Mouse (Mus musculus): ENCODE data around the gene Gm49450. TPM values are rescaled to one million over a fixed set of nuclear protein-coding genes. Genes with fewer than 3 reads are reported as not detected.

The Gm49450 gene
- polyA plus RNA-seq, 1 experiment from 2014 or later, result not detected

GRCm38 (mm10) chr15:98993093-98993793 lies 39.9 kb upstream of the Gm49450 start:
- Histone ChIP-seq H3K4me2 (replicated peaks) (peak overlapping the region; percentile 91), H3K9me3 (ENCODE audit: control insufficient read depth, low read length) (no peaks in the 10 kb centered on the region), H3K27ac (peak overlapping the region; percentile 94), H3K9ac (peak overlapping the region; percentile 67), H3K4me1 (replicated peaks; ENCODE audit: control insufficient read depth, insufficient read depth, low read length) (peaks cover 55% of the 10 kb centered on the region), H3K27me3 (ENCODE audit: control insufficient read depth, insufficient read depth, low read length) (no peaks in the 10 kb centered on the region), H3K4me3 (replicated peaks; ENCODE audit: low read length) (peak overlapping the region; percentile 38), H3K36me3 (replicated peaks; ENCODE audit: control insufficient read depth, insufficient read depth) (no peaks in the 10 kb centered on the region)
- DNase-seq (ENCODE audit: low spot score) (peak; percentile 94), ATAC-seq (ENCODE audit: low FRiP score) (peak; percentile 79)
- 2% methylated on average over 35 of the region's 35 CpGs for WGBS

- H3K27ac ChIP-seq, result peak overlapping the region; percentile 94
- peak overlapping the region; percentile 91 for H3K4me2 ChIP-seq (replicated peaks)
- peak; percentile 85 for ATAC-seq (ENCODE audit: low FRiP score)
- H3K36me3 ChIP-seq (replicated peaks; ENCODE audit: control insufficient read depth, insufficient read depth), result no peaks in the 10 kb centered on the region
- DNase-seq (ENCODE audit: low spot score), result peak; percentile 79
- 14% methylated on average over 17 of the region's 17 CpGs for WGBS
- peaks cover 62% of the 10 kb centered on the region for H3K4me1 ChIP-seq (replicated peaks; ENCODE audit: control insufficient read depth, insufficient read depth, low read length)
- H3K4me3 ChIP-seq (replicated peaks; ENCODE audit: low read length), result peak overlapping the region; percentile 38
- no peaks in the 10 kb centered on the region for H3K27me3 ChIP-seq (ENCODE audit: control insufficient read depth, insufficient read depth, low read length)
- peak overlapping the region; percentile 67 for H3K9ac ChIP-seq
- no peaks in the 10 kb centered on the region for H3K9me3 ChIP-seq (ENCODE audit: control insufficient read depth, low read length)
Measured at GRCm38 (mm10) chr15:98992086-98992912, 38.9 kb upstream of the Gm49450 start.

GRCm38 (mm10) chr15:98991540-98992050 lies 38.2 kb upstream of the Gm49450 start:
- Histone ChIP-seq H3K4me1 (replicated peaks; ENCODE audit: control insufficient read depth, insufficient read depth, low read length) (peaks cover 69% of the 10 kb centered on the region), H3K27ac (peak overlapping the region; percentile 94), H3K27me3 (ENCODE audit: control insufficient read depth, insufficient read depth, low read length) (no peaks in the 10 kb centered on the region), H3K9ac (peak overlapping the region; percentile 67), H3K36me3 (replicated peaks; ENCODE audit: control insufficient read depth, insufficient read depth) (no peaks in the 10 kb centered on the region), H3K4me2 (replicated peaks) (peak overlapping the region; percentile 91), H3K9me3 (ENCODE audit: control insufficient read depth, low read length) (no peaks in the 10 kb centered on the region), H3K4me3 (replicated peaks; ENCODE audit: low read length) (peak overlapping the region; percentile 38)
- no peak for ATAC-seq (ENCODE audit: low FRiP score)
- WGBS, result 5% methylated on average over 9 of the region's 9 CpGs
- peak; percentile 44 for DNase-seq (ENCODE audit: low spot score)

GRCm38 (mm10) chr15:98990669-98991539 lies 37.6 kb upstream of the Gm49450 start:
- H3K27ac ChIP-seq, result peak overlapping the region; percentile 94
- no peaks in the 10 kb centered on the region for H3K36me3 ChIP-seq (replicated peaks; ENCODE audit: control insufficient read depth, insufficient read depth)
- no peak for ATAC-seq (ENCODE audit: low FRiP score)
- H3K9me3 ChIP-seq (ENCODE audit: control insufficient read depth, low read length), result no peaks in the 10 kb centered on the region
- H3K27me3 ChIP-seq (ENCODE audit: control insufficient read depth, insufficient read depth, low read length), result no peaks in the 10 kb centered on the region
- peak overlapping the region; percentile 91 for H3K4me2 ChIP-seq (replicated peaks)
- peak; percentile 68 for DNase-seq (ENCODE audit: low spot score)
- peak overlapping the region; percentile 38 for H3K4me3 ChIP-seq (replicated peaks; ENCODE audit: low read length)
- peaks cover 74% of the 10 kb centered on the region for H3K4me1 ChIP-seq (replicated peaks; ENCODE audit: control insufficient read depth, insufficient read depth, low read length)
- H3K9ac ChIP-seq, result peak overlapping the region; percentile 67
- WGBS, result 7% methylated on average over 15 of the region's 15 CpGs

- ATAC-seq (ENCODE audit: low FRiP score) (no peak), DNase-seq (ENCODE audit: low spot score) (no peak)
- H3K4me3 ChIP-seq (replicated peaks; ENCODE audit: low read length), result peak overlapping the region; percentile 38
Measured at GRCm38 (mm10) chr15:98989701-98990430, 36.5 kb upstream of the Gm49450 start.

GRCm38 (mm10) chr15:98988787-98989186 lies 35.4 kb upstream of the Gm49450 start:
- DNase-seq (ENCODE audit: low spot score) (no peak), ATAC-seq (ENCODE audit: low FRiP score) (no peak)
- Histone ChIP-seq H3K27ac (peak overlapping the region; percentile 94), H3K4me3 (replicated peaks; ENCODE audit: low read length) (peak overlapping the region; percentile 38; the same call in 1 of the 2 replicates), H3K9me3 (ENCODE audit: control insufficient read depth, low read length) (no peaks in the 10 kb centered on the region), H3K27me3 (ENCODE audit: control insufficient read depth, insufficient read depth, low read length) (no peaks in the 10 kb centered on the region), H3K4me2 (replicated peaks) (peak overlapping the region; percentile 91), H3K4me1 (replicated peaks; ENCODE audit: control insufficient read depth, insufficient read depth, low read length) (peaks cover 70% of the 10 kb centered on the region), H3K36me3 (replicated peaks; ENCODE audit: control insufficient read depth, insufficient read depth) (no peaks in the 10 kb centered on the region), H3K9ac (peak overlapping the region; percentile 67)
- WGBS, result 44% methylated on average over 3 of the region's 3 CpGs

More at GRCm38 (mm10) chr15:98989701-98990430, 36.5 kb upstream of the Gm49450 start:
- H3K4me1 ChIP-seq (replicated peaks; ENCODE audit: control insufficient read depth, insufficient read depth, low read length), result peaks cover 74% of the 10 kb centered on the region
- no peaks in the 10 kb centered on the region for H3K36me3 ChIP-seq (replicated peaks; ENCODE audit: control insufficient read depth, insufficient read depth)
- 19% methylated on average over 11 of the region's 12 CpGs for WGBS
- H3K9me3 ChIP-seq (ENCODE audit: control insufficient read depth, low read length), result no peaks in the 10 kb centered on the region
- H3K27me3 ChIP-seq (ENCODE audit: control insufficient read depth, insufficient read depth, low read length), result no peaks in the 10 kb centered on the region
- H3K9ac ChIP-seq, result peak overlapping the region; percentile 67
- peak overlapping the region; percentile 91 for H3K4me2 ChIP-seq (replicated peaks)
- H3K27ac ChIP-seq, result peak overlapping the region; percentile 94

- Histone ChIP-seq H3K4me3 (replicated peaks; ENCODE audit: low read length) (peak overlapping the region; percentile 38), H3K9me3 (ENCODE audit: control insufficient read depth, low read length) (no peaks in the 10 kb centered on the region), H3K36me3 (replicated peaks; ENCODE audit: control insufficient read depth, insufficient read depth) (no peaks in the 10 kb centered on the region), H3K4me2 (replicated peaks) (peak overlapping the region; percentile 91), H3K9ac (peak overlapping the region; percentile 67), H3K27ac (peak overlapping the region; percentile 94), H3K27me3 (ENCODE audit: control insufficient read depth, insufficient read depth, low read length) (no peaks in the 10 kb centered on the region), H3K4me1 (replicated peaks; ENCODE audit: control insufficient read depth, insufficient read depth, low read length) (peaks cover 65% of the 10 kb centered on the region)
- ATAC-seq (ENCODE audit: low FRiP score) (no peak), DNase-seq (ENCODE audit: low spot score) (no peak)
- 15% methylated on average over 8 of the region's 8 CpGs for WGBS
Measured at GRCm38 (mm10) chr15:98987661-98988181, 34.4 kb upstream of the Gm49450 start.

GRCm38 (mm10) chr15:98987077-98987630 lies 33.8 kb upstream of the Gm49450 start:
- peak overlapping the region; percentile 91 for H3K4me2 ChIP-seq (replicated peaks)
- no peaks in the 10 kb centered on the region for H3K9me3 ChIP-seq (ENCODE audit: control insufficient read depth, low read length)
- WGBS, result 8% methylated on average over 7 of the region's 7 CpGs
- H3K4me1 ChIP-seq (replicated peaks; ENCODE audit: control insufficient read depth, insufficient read depth, low read length), result peaks cover 64% of the 10 kb centered on the region
- no peak for ATAC-seq (ENCODE audit: low FRiP score)
- peak overlapping the region; percentile 94 for H3K27ac ChIP-seq
- H3K4me3 ChIP-seq (replicated peaks; ENCODE audit: low read length), result peak overlapping the region; percentile 38
- H3K27me3 ChIP-seq (ENCODE audit: control insufficient read depth, insufficient read depth, low read length), result no peaks in the 10 kb centered on the region
- peak; percentile 58 for DNase-seq (ENCODE audit: low spot score)
- H3K9ac ChIP-seq, result peak overlapping the region; percentile 67
- no peaks in the 10 kb centered on the region for H3K36me3 ChIP-seq (replicated peaks; ENCODE audit: control insufficient read depth, insufficient read depth)
